Mouse (Mus musculus): ENCODE data around the gene Dxo. TPM values are rescaled to one million over a fixed set of nuclear protein-coding genes. Genes with fewer than 3 reads are reported as not detected.
A peak's percentile ranks its signal among the peaks of the same experiment; 100 is the strongest.

Dxo gene
- polyA plus RNA-seq, 1 experiment from 2014 or later: 53.1 TPM

DNA sequence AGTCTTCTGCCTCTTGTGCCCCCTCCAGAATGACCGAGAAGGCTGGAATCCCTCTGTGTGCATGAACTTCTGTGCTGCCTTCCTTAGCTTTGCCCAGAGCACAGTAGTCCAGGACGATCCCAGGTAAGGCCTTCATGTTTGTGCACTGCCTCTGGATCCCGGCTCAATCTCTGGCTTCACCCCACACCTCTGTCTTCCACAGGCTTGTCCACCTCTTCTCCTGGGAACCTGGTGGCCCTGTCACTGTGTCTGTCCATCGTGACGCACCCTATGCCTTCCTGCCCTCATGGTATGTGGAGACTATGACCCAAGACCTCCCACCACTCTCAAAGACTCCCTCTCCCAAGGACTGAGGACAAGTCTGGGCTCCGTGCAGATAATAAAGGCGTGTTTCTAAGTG is 2.0 kb downstream of the Dxo start:
- Histone ChIP-seq H3K27me3 (replicated peaks) (no peaks in the 10 kb centered on the region), H3K4me2 (no peak overlapping the region), H3K9ac (no peak overlapping the region), H3K4me1 (peaks cover 21% of the 10 kb centered on the region), H3K9me3 (no peaks in the 10 kb centered on the region), H3K36me3 (peaks cover 39% of the 10 kb centered on the region), H3K27ac (no peak overlapping the region), H3K4me3 (replicated peaks) (peak overlapping the region; percentile 3; the same call in 1 of the 2 replicates)
- 86% methylated on average over 7 of the region's 7 CpGs for WGBS
- ATAC-seq (ENCODE audit: insufficient read depth, low FRiP score, low read depth): no peak

DNA sequence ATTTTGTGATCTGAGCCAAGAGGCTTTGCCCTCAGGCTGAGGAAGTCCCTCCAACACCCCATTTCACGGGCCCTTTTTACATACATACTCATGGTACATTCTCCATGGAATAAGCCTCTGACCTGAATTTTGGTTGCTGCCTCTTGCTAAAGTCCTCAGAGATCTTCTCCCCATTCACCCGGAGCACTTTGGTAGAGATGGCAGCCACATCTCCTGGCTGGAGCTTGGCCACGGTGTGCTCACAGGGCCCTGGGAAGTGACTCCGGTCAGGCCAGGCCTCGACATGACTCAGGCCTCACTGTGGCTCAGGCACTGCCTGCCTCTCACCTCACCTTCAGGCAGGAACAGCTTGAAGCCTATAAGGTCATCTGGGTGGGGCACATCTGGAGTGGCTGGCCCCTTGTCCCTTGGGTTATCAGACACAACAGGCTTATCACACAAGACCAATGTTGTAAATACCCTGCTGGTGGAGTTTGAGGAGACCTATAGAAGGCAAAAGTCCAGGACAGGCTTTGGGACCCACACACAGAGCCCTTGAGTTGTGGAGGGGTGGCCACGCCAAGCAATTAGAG is 4.0 kb downstream of the Dxo start:
- Histone ChIP-seq H3K27ac (no peak overlapping the region), H3K4me2 (no peak overlapping the region), H3K4me3 (replicated peaks) (no peak overlapping the region), H3K9me3 (no peaks in the 10 kb centered on the region), H3K4me1 (peaks cover 17% of the 10 kb centered on the region), H3K36me3 (peaks cover 48% of the 10 kb centered on the region), H3K27me3 (replicated peaks) (no peaks in the 10 kb centered on the region), H3K9ac (no peak overlapping the region)
- no peak for ATAC-seq (ENCODE audit: insufficient read depth, low FRiP score, low read depth)
- whole genome bisulfite sequencing: 83% methylated on average over 6 of the region's 6 CpGs

DNA sequence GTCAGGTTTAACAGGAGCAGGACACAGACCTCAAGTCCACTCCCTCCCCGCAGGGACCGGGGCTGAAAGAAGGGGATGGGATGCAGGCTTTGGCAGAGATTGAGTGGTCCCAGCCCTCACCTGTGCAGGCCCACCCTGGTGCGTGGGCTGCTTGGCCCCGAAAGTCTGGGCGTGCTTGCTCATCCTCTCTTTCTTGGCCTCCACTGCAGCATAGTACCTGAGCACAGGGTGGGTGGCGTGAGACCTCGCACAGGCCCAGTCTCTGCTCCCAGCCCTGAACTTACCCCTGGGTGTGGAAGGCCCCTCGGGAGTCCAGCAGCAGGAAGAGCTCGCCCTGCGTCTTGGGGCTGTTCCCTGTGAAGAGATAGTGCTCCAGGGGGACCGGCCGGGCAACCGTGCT is 8.1 kb downstream of the Dxo start:
- ATAC-seq (ENCODE audit: insufficient read depth, low FRiP score, low read depth): no peak
- Histone ChIP-seq H3K27me3 (replicated peaks) (no peaks in the 10 kb centered on the region), H3K4me3 (replicated peaks) (no peak overlapping the region), H3K36me3 (peaks cover 48% of the 10 kb centered on the region), H3K9me3 (no peaks in the 10 kb centered on the region), H3K27ac (no peak overlapping the region), H3K4me2 (no peak overlapping the region), H3K4me1 (peaks cover 8% of the 10 kb centered on the region; the same call in 1 of the 2 replicates), H3K9ac (no peak overlapping the region)
- 93% methylated on average over 13 of the region's 13 CpGs for WGBS

DNA sequence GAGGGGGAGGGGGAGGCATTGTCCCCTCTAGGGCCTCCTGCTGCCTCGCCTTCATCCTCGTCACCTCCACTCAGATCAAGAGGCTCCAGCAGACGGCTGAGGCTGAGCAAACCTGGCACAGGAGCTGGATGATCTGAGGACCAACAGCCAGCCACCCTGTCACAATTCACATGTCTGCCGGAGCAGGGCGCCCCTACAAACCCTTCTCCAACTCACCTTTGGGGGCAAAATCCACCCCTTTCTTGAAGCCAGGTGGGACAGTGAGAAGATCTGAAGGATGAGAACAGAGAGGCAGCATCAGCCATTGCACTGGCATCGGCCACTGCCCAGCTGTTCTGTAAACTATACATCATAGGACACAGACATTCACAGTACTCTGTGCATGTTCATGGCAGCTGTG is 10.4 kb downstream of the Dxo start:
- peaks cover 29% of the 10 kb centered on the region; the same call in 1 of the 2 replicates for H3K36me3 ChIP-seq
- no peak for ATAC-seq (ENCODE audit: insufficient read depth, low FRiP score, low read depth)
- WGBS: 91% methylated on average over 6 of the region's 6 CpGs
- no peak overlapping the region for H3K9ac ChIP-seq
- H3K27ac ChIP-seq: no peak overlapping the region
- no peak overlapping the region for H3K4me3 ChIP-seq (replicated peaks)
- no peaks in the 10 kb centered on the region for H3K27me3 ChIP-seq (replicated peaks)
- peaks cover 23% of the 10 kb centered on the region for H3K4me1 ChIP-seq
- no peaks in the 10 kb centered on the region for H3K9me3 ChIP-seq
- no peak overlapping the region for H3K4me2 ChIP-seq

DNA sequence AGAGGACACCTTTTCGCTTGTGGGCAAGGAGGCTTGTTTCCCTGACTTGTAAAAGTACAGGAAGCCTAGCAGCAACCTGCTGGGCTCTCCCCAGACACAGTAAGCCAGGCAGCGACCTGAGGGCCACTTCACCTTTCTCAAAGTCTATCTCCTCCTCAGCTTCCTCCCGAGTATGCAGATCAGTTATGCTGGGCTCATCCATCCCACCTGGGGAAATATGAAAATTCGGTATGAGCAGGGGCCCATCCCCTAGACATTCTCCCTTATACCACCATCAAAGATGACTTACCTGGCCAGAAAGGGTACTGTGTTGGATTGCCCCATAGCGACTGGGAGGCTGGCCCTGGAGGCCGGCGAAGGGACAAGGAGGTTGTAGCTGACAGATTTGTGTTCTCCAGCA is 10.8 kb downstream of the Dxo start:
- Histone ChIP-seq H3K9me3 (no peaks in the 10 kb centered on the region), H3K4me2 (no peak overlapping the region), H3K36me3 (peaks cover 32% of the 10 kb centered on the region; the same call in 1 of the 2 replicates), H3K9ac (no peak overlapping the region), H3K27me3 (replicated peaks) (no peaks in the 10 kb centered on the region), H3K4me3 (replicated peaks) (no peak overlapping the region), H3K27ac (no peak overlapping the region), H3K4me1 (peaks cover 25% of the 10 kb centered on the region)
- no peak for ATAC-seq (ENCODE audit: insufficient read depth, low FRiP score, low read depth)
- WGBS: 92% methylated on average over 7 of the region's 7 CpGs

GRCm38 (mm10) chr17:34849722-34850516 is 13.1 kb downstream of the Dxo start, which contains the start of the genes Skiv2l and Nelfe:
Skiv2l (minus strand) TSS chr17:34850210.
Nelfe (plus strand) TSS chr17:34850391.
- Histone ChIP-seq H3K4me1 (peaks cover 25% of the 10 kb centered on the region), H3K9me3 (no peaks in the 10 kb centered on the region), H3K27ac (peak within 1 kb of the TSS; percentile 55), H3K4me2 (peak within 1 kb of the TSS; percentile 95), H3K4me3 (replicated peaks) (peak within 1 kb of the TSS; percentile 69), H3K9ac (peak within 1 kb of the TSS; percentile 93), H3K36me3 (peaks cover 41% of the 10 kb centered on the region), H3K27me3 (replicated peaks) (no peaks in the 10 kb centered on the region)
- ATAC-seq (ENCODE audit: insufficient read depth, low FRiP score, low read depth): peak; percentile 97
- 1% methylated on average over 63 of the region's 65 CpGs for WGBS

DNA sequence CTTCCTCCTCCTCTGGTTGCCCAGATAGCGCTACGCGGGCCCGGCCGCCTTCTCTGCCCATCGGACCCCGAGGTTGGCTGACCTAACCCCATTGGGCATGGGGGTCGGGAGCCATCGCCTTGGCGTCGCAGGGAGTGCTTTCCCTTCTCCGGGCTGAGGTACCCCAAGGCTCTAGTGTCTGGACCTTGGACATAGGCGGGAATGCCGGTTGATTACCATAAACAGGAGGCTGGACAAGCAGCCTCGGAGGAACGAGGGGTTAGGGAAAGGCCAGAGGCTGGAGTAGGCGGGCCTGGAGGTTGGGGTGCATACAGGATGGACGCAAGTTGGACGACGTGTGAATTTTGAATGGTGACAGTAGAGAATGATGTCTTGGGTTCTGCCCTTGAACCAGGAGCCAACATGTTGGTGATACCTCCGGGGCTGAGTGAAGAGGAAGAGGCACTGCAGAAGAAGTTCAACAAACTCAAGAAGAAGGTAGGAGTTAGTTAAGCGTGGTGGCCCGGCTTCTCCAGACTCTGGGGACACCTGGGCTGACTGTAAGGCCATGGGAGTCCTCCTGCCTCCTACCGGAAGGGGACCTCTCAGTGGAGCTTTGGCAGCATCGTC is 13.8 kb downstream of the Dxo start:
- Histone ChIP-seq H3K27me3 (replicated peaks) (no peaks in the 10 kb centered on the region), H3K4me1 (peaks cover 25% of the 10 kb centered on the region), H3K9ac (peak overlapping the region; percentile 93), H3K9me3 (no peaks in the 10 kb centered on the region), H3K4me3 (replicated peaks) (peak overlapping the region; percentile 69), H3K4me2 (peak overlapping the region; percentile 95), H3K36me3 (peaks cover 41% of the 10 kb centered on the region), H3K27ac (peak overlapping the region; percentile 55)
- 1% methylated on average over 25 of the region's 25 CpGs for WGBS
- ATAC-seq (ENCODE audit: insufficient read depth, low FRiP score, low read depth): peak; percentile 16

- H3K9ac ChIP-seq: no peak overlapping the region
- H3K4me2 ChIP-seq: no peak overlapping the region
- H3K4me3 ChIP-seq (replicated peaks): no peak overlapping the region
- no peaks in the 10 kb centered on the region for H3K9me3 ChIP-seq
- H3K27me3 ChIP-seq (replicated peaks): no peaks in the 10 kb centered on the region
- WGBS: 75% methylated on average over 8 of the region's 8 CpGs
- H3K27ac ChIP-seq: no peak overlapping the region
- H3K4me1 ChIP-seq: peaks cover 25% of the 10 kb centered on the region
- H3K36me3 ChIP-seq: peaks cover 40% of the 10 kb centered on the region
- no peak for ATAC-seq (ENCODE audit: insufficient read depth, low FRiP score, low read depth)
Measured at GRCm38 (mm10) chr17:34853511-34853910, 16.7 kb downstream of the Dxo start.

DNA sequence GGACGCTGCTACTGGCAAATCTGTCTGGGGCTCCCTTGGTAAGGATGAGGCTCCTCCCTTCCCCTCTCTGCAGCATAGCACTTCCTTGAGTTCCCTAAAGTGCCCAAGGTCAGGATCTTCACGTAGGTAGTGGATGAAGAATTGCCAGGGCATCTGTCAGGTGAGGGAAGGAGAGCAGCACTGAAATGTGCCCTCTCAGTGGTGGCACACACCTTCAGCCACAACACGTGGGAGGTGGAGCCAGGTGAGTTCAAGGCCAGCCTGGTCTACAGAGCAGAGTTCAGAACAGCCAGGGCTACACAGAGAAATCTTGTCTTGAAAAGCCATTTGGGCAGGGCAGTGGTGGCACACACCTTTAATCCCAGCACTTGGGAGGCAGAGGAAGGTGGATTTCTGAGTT is 17.9 kb downstream of the Dxo start:
- H3K4me3 ChIP-seq (replicated peaks): no peak overlapping the region
- no peak for ATAC-seq (ENCODE audit: insufficient read depth, low FRiP score, low read depth)
- H3K4me1 ChIP-seq: peaks cover 18% of the 10 kb centered on the region
- H3K9ac ChIP-seq: no peak overlapping the region
- H3K27ac ChIP-seq: no peak overlapping the region
- 72% methylated on average over 3 of the region's 3 CpGs for WGBS
- no peaks in the 10 kb centered on the region for H3K9me3 ChIP-seq
- no peak overlapping the region for H3K4me2 ChIP-seq
- no peaks in the 10 kb centered on the region for H3K27me3 ChIP-seq (replicated peaks)
- H3K36me3 ChIP-seq: peaks cover 40% of the 10 kb centered on the region

DNA sequence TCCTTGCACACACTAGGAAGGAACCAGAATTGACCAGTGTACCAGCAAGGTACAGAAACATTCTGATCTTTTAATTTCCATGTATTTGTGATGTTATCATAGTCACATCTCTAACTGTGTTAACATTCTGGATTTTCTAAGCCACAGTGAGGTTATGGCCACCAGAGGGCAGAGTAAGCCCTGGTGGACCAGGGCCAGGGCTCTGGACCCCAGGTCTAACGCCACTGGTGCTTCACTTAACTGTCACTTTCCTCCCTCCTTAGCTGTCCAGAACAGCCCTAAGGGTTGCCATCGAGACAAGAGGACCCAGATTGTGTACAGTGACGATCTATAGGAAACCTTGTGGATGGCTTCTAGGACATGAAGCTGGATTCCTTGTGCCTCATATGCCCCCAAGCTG is 19.0 kb downstream of the Dxo start:
- Histone ChIP-seq H3K4me1 (peaks cover 14% of the 10 kb centered on the region), H3K27ac (no peak overlapping the region), H3K9ac (no peak overlapping the region), H3K4me3 (replicated peaks) (no peak overlapping the region), H3K27me3 (replicated peaks) (no peaks in the 10 kb centered on the region), H3K4me2 (no peak overlapping the region), H3K9me3 (no peaks in the 10 kb centered on the region), H3K36me3 (peaks cover 40% of the 10 kb centered on the region)
- no peak; the same call in 1 of the 2 replicates for ATAC-seq (ENCODE audit: insufficient read depth, low FRiP score, low read depth)
- 37% methylated on average over 3 of the region's 3 CpGs for WGBS

- Histone ChIP-seq H3K4me2 (no peak overlapping the region), H3K36me3 (peaks cover 25% of the 10 kb centered on the region), H3K4me3 (replicated peaks) (no peak overlapping the region), H3K27ac (no peak overlapping the region), H3K9ac (no peak overlapping the region), H3K9me3 (no peaks in the 10 kb centered on the region), H3K4me1 (no peaks in the 10 kb centered on the region), H3K27me3 (replicated peaks) (no peaks in the 10 kb centered on the region)
- WGBS: 87% methylated on average over 4 of the region's 4 CpGs
- ATAC-seq (ENCODE audit: insufficient read depth, low FRiP score, low read depth): no peak
Measured at GRCm38 (mm10) chr17:34858670-34859069, 21.9 kb downstream of the Dxo start.

DNA sequence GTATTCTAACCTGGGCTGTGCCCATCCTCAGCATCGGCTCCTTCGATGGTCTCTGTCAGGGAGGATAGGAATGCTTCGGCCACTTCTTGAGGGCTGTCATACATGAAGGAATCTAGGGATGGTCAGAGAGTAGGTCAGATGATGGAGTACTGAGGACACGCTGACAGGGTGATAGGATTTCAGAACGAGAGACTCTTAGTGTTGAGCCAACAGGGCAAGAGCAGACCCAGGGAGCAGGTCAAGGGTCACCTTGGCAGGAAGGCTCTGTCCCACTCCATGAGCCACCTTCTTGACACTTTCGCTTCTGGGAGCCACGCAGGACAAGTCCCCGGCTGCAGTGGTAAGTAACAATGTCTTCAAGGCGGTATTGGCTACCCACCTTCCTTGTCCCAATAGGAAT is 23.7 kb downstream of the Dxo start:
- peaks cover 13% of the 10 kb centered on the region for H3K36me3 ChIP-seq
- H3K27me3 ChIP-seq (replicated peaks): no peaks in the 10 kb centered on the region
- no peak overlapping the region for H3K27ac ChIP-seq
- no peaks in the 10 kb centered on the region for H3K4me1 ChIP-seq
- no peak for ATAC-seq (ENCODE audit: insufficient read depth, low FRiP score, low read depth)
- no peak overlapping the region for H3K4me3 ChIP-seq (replicated peaks)
- H3K9ac ChIP-seq: no peak overlapping the region
- no peaks in the 10 kb centered on the region for H3K9me3 ChIP-seq
- 78% methylated on average over 9 of the region's 9 CpGs for WGBS
- H3K4me2 ChIP-seq: no peak overlapping the region
